ENCODE assay signal across 8 mouse cellular contexts in genomic region chr4:138261843-138262681, GRCm38 (mm10). TPM values are rescaled to one million over a fixed set of nuclear protein-coding genes. Genes with fewer than 3 reads are reported as not detected.
DNase-seq lines count a peak whose midpoint lies in the region.

No protein-coding gene starts in this region.

- H3K9me3 ChIP-seq in megakaryocyte, embryonic 14.5 days = peaks cover 6% of the 10 kb centered on the region

- DNase-seq in WW6 (ENCODE audit: low read depth, low spot score) = peak; percentile 71
- DNase-seq in cerebellum, postnatal 4 days (ENCODE audit: low spot score in 2 of 2) = peak; percentile 74 to 91
- DNase-seq in gastrocnemius, adult 8-10 months (ENCODE audit: low spot score in 2 of 2) = peak; percentile 57 to 63
- DNase-seq in hindlimb bud, embryonic 11.5 days (ENCODE audit: extremely low spot score, low read depth, low spot score) = peak; percentile 69
- peak; percentile 84 to 92 for DNase-seq in left cerebral cortex, adult 8-10 months (ENCODE audit: low spot score in 2 of 2)
- DNase-seq in right cerebral cortex, adult 2 months (ENCODE audit: low spot score in 2 of 2) = peak; percentile 90 to 93
- DNase-seq in urinary bladder, postnatal 10 days (ENCODE audit: low spot score) = peak; percentile 72

- H3K4me3 ChIP-seq in megakaryocyte, embryonic 14.5 days (replicated peaks) = peak overlapping the region; percentile 96

- H3K36me3 ChIP-seq in megakaryocyte, embryonic 14.5 days (replicated peaks; ENCODE audit: low read length) = peaks cover 34% of the 10 kb centered on the region

- peaks cover 75% of the 10 kb centered on the region for H3K4me1 ChIP-seq in megakaryocyte, embryonic 14.5 days

- peaks cover 30% of the 10 kb centered on the region for H3K27me3 ChIP-seq in megakaryocyte, embryonic 14.5 days (replicated peaks)

RNA-seq across cellular contexts. Expression of gene Kif17, which starts 11.8 kb away (rescaled TPM):
- total RNA-seq in gastrocnemius, adult 8-10 months (2022) = under 1 TPM in 1 of 4 experiments, not detected in 3; 0.17 TPM
- 10 to 100 TPM; 28.1 to 33.2 (median 31.7) TPM for total RNA-seq in left cerebral cortex, adult 8-10 months (2022)
- polyA plus RNA-seq in megakaryocyte, embryonic 14.5 days (2012; ENCODE audit: insufficient read depth, low replicate concordance) = 1.4 and 1.7 TPM in 2 replicates

RNA-seq across cellular contexts. Expression of gene Sh2d5, which starts 11.9 kb away (rescaled TPM):
- under 1 TPM in 1 of 4 experiments, not detected in 3; 0.41 TPM for total RNA-seq in gastrocnemius, adult 8-10 months (2022)
- 10 to 100 TPM; 75.0 to 83.6 (median 79.2) TPM for total RNA-seq in left cerebral cortex, adult 8-10 months (2022)
- polyA plus RNA-seq in megakaryocyte, embryonic 14.5 days (2012; ENCODE audit: insufficient read depth, low replicate concordance) = 11.4 and 15.9 TPM in 2 replicates

RNA-seq across cellular contexts. Expression of gene Ddost, which starts 42.5 kb away (rescaled TPM):
- total RNA-seq in gastrocnemius, adult 8-10 months (2022) = 10 to 100 TPM; 29.7 to 35.8 (median 32.2) TPM
- total RNA-seq in left cerebral cortex, adult 8-10 months (2022) = 100 to 1,000 TPM in 1 of 4 experiments, 10 to 100 TPM in 3; 92.1 to 102 (median 93.0) TPM
- 151 and 161 TPM in 2 replicates for polyA plus RNA-seq in megakaryocyte, embryonic 14.5 days (2012; ENCODE audit: insufficient read depth, low replicate concordance)

RNA-seq across cellular contexts. Expression of gene Hp1bp3, which starts 46.0 kb away (rescaled TPM):
- 10 to 100 TPM; 53.9 to 62.9 (median 58.3) TPM for total RNA-seq in gastrocnemius, adult 8-10 months (2022)
- total RNA-seq in left cerebral cortex, adult 8-10 months (2022) = 100 to 1,000 TPM; 206 to 215 (median 214) TPM
- polyA plus RNA-seq in megakaryocyte, embryonic 14.5 days (2012; ENCODE audit: insufficient read depth, low replicate concordance) = 14.0 and 53.0 TPM in 2 replicates

Comparison
In these comparisons a context has a peak if more than half of its experiments do, and no peak if none do; other contexts are left out.
1. Peak in every context shown above with its lines: DNase-seq and H3K4me3 ChIP-seq.
2. RNA of gene Kif17, which starts 11.8 kb away (total RNA-seq): 28.1 to 33.2 TPM in left cerebral cortex, adult 8-10 months; 0.17 TPM in gastrocnemius, adult 8-10 months; every median in the first group is over 10 times any median in the second.
3. RNA of gene Sh2d5, which starts 11.9 kb away (total RNA-seq): 75.0 to 83.6 TPM in left cerebral cortex, adult 8-10 months; 0.41 TPM in gastrocnemius, adult 8-10 months; every median in the first group is over 10 times any median in the second.